Mouse (Mus musculus): Measurements from ENCODE around the gene Mthfd1l.

GRCm38 (mm10) chr10:4078220-4078840, 105.4 kb downstream of the Mthfd1l start:
- TF ChIP-seq CTCF (IDR thresholded peaks at IDR 0.05; ENCODE audit: low read depth, low read length) = no peak
- no peak for TF ChIP-seq EP300 (IDR thresholded peaks at IDR 0.05; ENCODE audit: insufficient read depth, low read depth, low read length)
